9 mouse cellular contexts compared by ENCODE assay signal in the genomic region with DNA sequence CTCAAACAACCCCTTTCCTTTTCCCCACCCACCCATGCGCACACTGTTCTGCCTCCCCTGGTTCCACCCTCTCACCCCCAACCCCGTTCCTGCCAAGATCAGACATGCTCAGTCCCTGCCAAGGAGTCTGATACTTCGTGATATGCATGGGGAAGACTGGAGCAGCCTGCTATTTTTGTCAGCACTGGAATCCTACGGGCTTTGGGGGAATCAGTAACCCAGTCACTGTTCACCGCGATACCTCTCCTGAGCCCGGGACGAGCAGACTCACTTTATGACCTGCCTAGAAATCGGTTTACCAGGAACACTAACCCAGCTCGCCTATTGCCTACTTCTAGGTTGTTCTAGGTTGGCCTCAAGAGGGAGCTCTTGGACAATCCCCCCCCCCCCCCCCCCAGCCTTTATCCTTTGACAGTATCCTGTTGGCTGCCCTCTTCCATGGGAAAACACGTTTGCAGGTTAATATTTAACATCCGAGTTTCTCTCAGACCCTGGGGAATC.
DNase-seq lines count a peak whose midpoint lies in the region; ATAC-seq and TF ChIP-seq lines count a peak whose summit lies in the region.
"Had no signal": no experiment of that assay in that cellular context is flagged by ENCODE, and none has a peak within 500 bp of the region (broad histone marks: within the 10 kb centered on the region; RNA-seq: fewer than 3 reads in every experiment).

No protein-coding gene starts in this region.

- H3K79me2 ChIP-seq in C2C12 (ENCODE audit: control insufficient read depth, insufficient read depth) = no peaks in the 10 kb centered on the region

- no peaks in the 10 kb centered on the region for H3K27me3 ChIP-seq in C2C12 (ENCODE audit: control insufficient read depth, insufficient read depth, insufficient read length)
- H3K27me3 ChIP-seq in intestine, embryonic 15.5 days (replicated peaks) = no peaks in the 10 kb centered on the region
- H3K27me3 ChIP-seq in small intestine, adult 2 months (ENCODE audit: control insufficient read depth, insufficient read depth, low read length) = 0 out of 2 replicates have a peak, but pooled peaks cover 4% of the 10 kb centered on the region
- H3K27me3 ChIP-seq: neural tube, embryonic 13.5 days had no signal

- H3K4me3 ChIP-seq in C2C12 (ENCODE audit: insufficient read depth, poor library complexity, severe bottlenecking) = no peak overlapping the region
- no peak overlapping the region for H3K4me3 ChIP-seq in intestine, embryonic 15.5 days (replicated peaks)
- no peak overlapping the region for H3K4me3 ChIP-seq in small intestine, adult 2 months (ENCODE audit: low read depth, low read length)
- H3K4me3 ChIP-seq: neural tube, embryonic 13.5 days had no signal

- H3K9ac ChIP-seq in intestine, embryonic 15.5 days = no peak overlapping the region
- H3K9ac ChIP-seq: neural tube, embryonic 13.5 days had no signal

- H3K4me2 ChIP-seq in intestine, embryonic 15.5 days (replicated peaks) = peak overlapping the region; percentile 37; the same call in 1 of the 2 replicates
- H3K4me2 ChIP-seq: neural tube, embryonic 13.5 days had no signal

- no peak overlapping the region for H3ac ChIP-seq in C2C12 (ENCODE audit: control insufficient read depth, insufficient read length, low read depth)

- intact Hi-C loops in heart, postnatal 25 days (cut with DNase I) = no loop called here

- WGBS in intestine, embryonic 15.5 days = 44% methylated on average over 12 of the region's 12 CpGs
- 17% methylated on average over 12 of the region's 12 CpGs for WGBS in small intestine, adult 2 months

- peak; percentile 59 for ATAC-seq in intestine, embryonic 15.5 days
- no peak for ATAC-seq in inflammation-experienced regulatory T-cells, adult 6 months

- DNase-seq in heart, adult 11 months = peak; percentile 90
- no peak for DNase-seq in heart, postnatal 25 days (ENCODE audit: low spot score)
- DNase-seq in cerebellum, adult 11-12 months = peak; percentile 88
- DNase-seq in spleen, postnatal 36 days (ENCODE audit: low spot score in 2 of 2) = no peak

- H3K9me3 ChIP-seq in intestine, embryonic 15.5 days = no peaks in the 10 kb centered on the region
- H3K9me3 ChIP-seq: neural tube, embryonic 13.5 days had no signal

- TF ChIP-seq POLR2A in small intestine, adult 2 months (IDR thresholded peaks at IDR 0.05; ENCODE audit: low read depth, low read length) = no peak

- no peaks in the 10 kb centered on the region for H3K79me3 ChIP-seq in C2C12 (ENCODE audit: low read depth)

- TF ChIP-seq CTCF in C2C12 (IDR thresholded peaks at IDR 0.05; ENCODE audit: control insufficient read depth, insufficient read depth, insufficient read length) = peak; percentile 29
- TF ChIP-seq CTCF in small intestine, adult 2 months (IDR thresholded peaks at IDR 0.05; ENCODE audit: extremely low read depth, insufficient read length, insufficient replicate concordance, low read depth, low read length) = peak; percentile 31; the same call in 1 of the 2 replicates

- no peaks in the 10 kb centered on the region for H3K36me3 ChIP-seq in C2C12 (ENCODE audit: control insufficient read depth, insufficient read depth)
- H3K36me3 ChIP-seq in intestine, embryonic 15.5 days = no peaks in the 10 kb centered on the region
- no peaks in the 10 kb centered on the region for H3K36me3 ChIP-seq in small intestine, adult 2 months (ENCODE audit: control insufficient read depth, insufficient read depth, low read length)
- H3K36me3 ChIP-seq: neural tube, embryonic 13.5 days had no signal

- H3K27ac ChIP-seq in intestine, embryonic 15.5 days = no peak overlapping the region
- no peak overlapping the region for H3K27ac ChIP-seq in small intestine, adult 2 months (ENCODE audit: insufficient read depth, low read depth, low read length)
- H3K27ac ChIP-seq: neural tube, embryonic 13.5 days had no signal

- H3K4me1 ChIP-seq in intestine, embryonic 15.5 days (replicated peaks) = no peaks in the 10 kb centered on the region; the same call in 1 of the 2 replicates
- H3K4me1 ChIP-seq in small intestine, adult 2 months (ENCODE audit: control insufficient read depth, insufficient read depth, insufficient read length, low read length) = no peaks in the 10 kb centered on the region; the same call in 1 of the 2 replicates

TF ChIP-seq in C2C12, 6 proteins besides CTCF, POLR2A, EP300 and RAD21:
- TF ChIP-seq FOSL1 (IDR thresholded peaks at IDR 0.05; ENCODE audit: insufficient read depth, low read length, poor library complexity, severe bottlenecking) (no peak), MAX (IDR thresholded peaks at IDR 0.05) (no peak), MYOD1 (IDR thresholded peaks at IDR 0.05; ENCODE audit: control insufficient read depth, insufficient read length, low read depth) (no peak), CEBPB (IDR thresholded peaks at IDR 0.05; ENCODE audit: low read depth) (no peak), USF1 (IDR thresholded peaks at IDR 0.05; ENCODE audit: low read depth) (no peak), MYOG (IDR thresholded peaks at IDR 0.05; ENCODE audit: control insufficient read depth, extremely low read depth, insufficient read length) (no peak)

Comparison
In these comparisons a context has a peak if more than half of its experiments do, and no peak if none do; other contexts are left out.
1. DNase-seq: peak in heart, adult 11 months (single experiment) and cerebellum, adult 11-12 months (single experiment); none in heart, postnatal 25 days (single experiment) and spleen, postnatal 36 days (0 of 2).